Mouse (Mus musculus) lung, adult 2 months (tissue): ENCODE measurements at regions not wholly inside any gene's neighbourhood (a gene's known extent, or its start where the extent isn't known, plus 50 kb on each side); places are given as distances from the start of the nearest gene placed in this dataset.

Source experiments
- CTCF ChIP-seq: fragments of 200-500 bp; IDR thresholded peaks from 2 replicates; pipeline ENCODE4 v1.5.1; 2011; ENCODE audit warnings: mild to moderate bottlenecking, low read length, control low read depth; ENCODE audit not compliant: insufficient read depth
- POLR2A ChIP-seq: fragments of 200-500 bp; IDR thresholded peaks from 2 replicates; pipeline ENCODE4 v1.6.1; 2011; ENCODE audit warnings: low read depth, mild to moderate bottlenecking, control low read depth, low read length, borderline replicate concordance; ENCODE audit errors: extremely low read depth

DNA sequence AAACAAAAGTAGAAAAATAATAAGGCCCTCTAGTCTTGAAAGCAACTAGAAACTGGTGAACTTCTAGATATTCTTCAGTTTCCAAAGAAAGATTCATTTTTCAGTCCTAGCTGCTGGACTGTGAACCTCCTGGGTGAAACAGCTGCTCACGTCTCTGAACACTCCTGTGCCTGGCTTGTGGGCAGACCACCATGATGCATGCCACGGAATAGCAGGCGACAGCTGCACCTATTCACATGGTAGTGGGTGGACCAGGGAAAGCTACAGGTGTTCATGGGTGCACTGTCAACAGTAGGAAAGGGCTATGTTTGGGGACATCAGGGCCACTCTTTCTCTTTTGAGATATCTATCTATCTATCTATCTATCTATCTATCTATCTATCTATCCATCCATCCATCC is 203.7 kb downstream of the Fndc1 start:
- TF ChIP-seq CTCF (no peak), POLR2A (no peak)
